17 mouse cellular contexts compared by ENCODE assay signal in genomic region chrX:6368822-6369221, GRCm38 (mm10). TPM values are rescaled to one million over a fixed set of nuclear protein-coding genes. Genes with fewer than 3 reads are reported as not detected.
"Had no signal": no experiment of that assay in that cellular context is flagged by ENCODE, and none has a peak within 500 bp of the region (broad histone marks: within the 10 kb centered on the region; RNA-seq: fewer than 3 reads in every experiment).

No protein-coding gene starts in this region.

- DNase-seq: kidney, adult 9 months; kidney, postnatal 14 days; kidney, postnatal 4 days; liver; lung, adult 18-20 months; lung, postnatal 10 days; lung, postnatal 36 days; right cerebral cortex, adult 18-20 months; right cerebral cortex, postnatal 25 days; thymus, adult 18-20 months; thymus, postnatal 4 days had no signal

RNA-seq across cellular contexts. Expression of gene Bmp15, which starts 48.3 kb away (rescaled TPM):
- polyA plus RNA-seq: liver, embryonic 12.5 days; liver, embryonic 15.5 days; lung, embryonic 15.5 days; neural tube, embryonic 12.5 days; spleen, adult 2 months; stomach, embryonic 16.5 days had no signal
